Mouse (Mus musculus) embryonic fibroblast, embryonic 13.5 days (primary cell): Measurements from ENCODE around the gene Cfap46.

Source experiments
- CTCF ChIP-seq: IDR thresholded peaks from 2 replicates; pipeline ENCODE4 v1.5.1; 2011; ENCODE audit warnings: mild to moderate bottlenecking, control low read depth, low read length, moderate library complexity, borderline replicate concordance; ENCODE audit not compliant: insufficient read depth
- POLR2A ChIP-seq: IDR thresholded peaks from 2 replicates; pipeline ENCODE4 v1.6.1; 2011; ENCODE audit warnings: low read depth, mild to moderate bottlenecking, control low read depth, low read length, moderate library complexity

DNA sequence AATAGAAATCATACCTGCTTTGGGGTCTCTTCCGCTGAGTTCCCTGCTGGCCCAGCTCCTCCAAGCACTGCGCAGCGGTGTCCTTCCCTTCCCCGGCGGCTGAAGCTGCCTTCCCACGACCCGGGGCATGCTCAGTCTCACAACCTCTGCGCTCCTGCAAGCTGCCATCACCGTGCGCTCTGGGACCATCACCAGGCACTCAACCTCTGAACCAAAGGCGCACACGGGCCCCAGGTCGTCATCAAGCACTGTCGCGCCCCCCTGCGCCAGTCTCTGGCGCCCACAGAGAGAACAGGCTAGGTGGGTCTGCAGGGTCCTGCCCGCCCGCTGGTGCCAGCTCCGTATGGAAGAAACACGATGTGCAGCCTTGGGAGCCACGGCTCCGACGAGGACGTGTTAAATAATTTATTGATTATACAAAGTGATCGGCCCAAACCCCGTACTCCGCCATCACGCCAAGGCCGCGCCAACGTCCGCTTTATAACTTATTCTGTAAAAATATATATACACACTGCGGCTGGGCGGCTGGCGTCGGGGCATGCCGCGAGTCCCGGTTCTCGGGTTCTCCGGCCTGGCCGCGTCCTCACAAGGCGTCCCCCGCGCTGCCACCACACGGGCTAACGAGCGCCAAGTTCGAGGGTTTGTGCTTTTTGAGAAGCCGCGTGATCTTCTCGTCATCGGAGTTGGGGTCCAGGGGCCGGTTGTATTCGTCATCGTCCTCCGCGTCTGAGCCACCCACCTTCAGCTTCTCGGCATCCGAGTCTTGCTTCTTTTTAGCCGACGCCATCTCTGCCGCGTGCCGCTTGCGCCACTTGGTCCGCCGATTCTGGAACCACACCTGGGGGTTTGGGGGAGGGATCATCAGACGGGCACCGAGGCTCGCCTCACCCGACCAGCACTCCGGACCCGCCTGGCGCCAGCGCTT is 102.5 kb downstream of the Cfap46 start:
- no peak for TF ChIP-seq CTCF
- TF ChIP-seq POLR2A = no peak
